In the genomic region with DNA sequence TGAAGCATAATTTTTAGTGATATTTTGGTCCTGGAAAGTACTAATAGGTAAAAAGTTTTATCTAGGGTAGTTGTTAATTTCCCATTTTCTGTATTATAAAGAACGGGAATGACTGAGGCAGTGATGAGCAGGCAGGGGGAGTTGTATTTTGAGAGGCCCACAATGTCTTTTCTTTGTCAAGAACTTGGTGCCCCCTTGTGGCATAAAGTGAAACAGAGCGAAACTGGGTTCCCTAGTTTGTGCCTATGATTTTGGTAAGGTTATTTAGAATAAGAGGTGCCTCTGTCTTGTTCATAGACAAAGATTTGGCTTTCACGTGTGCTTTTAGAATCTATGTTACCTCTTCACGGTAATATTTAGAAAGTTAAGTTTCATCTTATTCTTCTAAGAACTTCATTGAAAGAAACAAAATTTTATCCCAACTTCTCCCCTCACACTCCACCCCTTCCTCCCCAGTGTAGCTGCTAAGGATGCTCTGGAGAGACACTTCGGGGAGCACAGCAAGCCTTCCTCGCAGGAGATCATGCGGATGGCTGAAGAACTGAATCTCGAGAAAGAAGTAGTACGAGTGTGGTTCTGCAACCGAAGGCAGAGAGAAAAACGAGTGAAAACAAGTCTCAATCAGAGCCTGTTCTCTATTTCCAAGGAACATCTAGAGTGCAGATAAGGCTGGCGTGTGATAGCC, we compare ENCODE assay signal across 8 mouse cellular contexts. TPM values are rescaled to one million over a fixed set of nuclear protein-coding genes. Genes with fewer than 3 reads are reported as not detected.
DNase-seq lines count a peak whose midpoint lies in the region; ATAC-seq and TF ChIP-seq lines count a peak whose summit lies in the region.

No protein-coding gene starts in this region.

- no peak for TF ChIP-seq EP300 in heart, adult 2 months (IDR thresholded peaks at IDR 0.05; ENCODE audit: insufficient read depth, low read depth, low read length)

- TF ChIP-seq CTCF in heart, adult 2 months (IDR thresholded peaks at IDR 0.05): peak; percentile 70

- TF ChIP-seq POLR2A in heart, adult 2 months (IDR thresholded peaks at IDR 0.05; ENCODE audit: insufficient read depth, low read depth, low read length): no peak

- H3K36me3 ChIP-seq in heart, adult 2 months (ENCODE audit: control insufficient read depth, insufficient read depth, low read length): no peaks in the 10 kb centered on the region

- intact Hi-C loops in heart, adult 2 months (cut with DNase I): no loop called here

- no peak overlapping the region for H3K27ac ChIP-seq in heart, adult 2 months

- H3K9ac ChIP-seq in heart, adult 2 months (ENCODE audit: low read depth, low read length): no peak overlapping the region

- ATAC-seq in monocyte, adult 5-6 weeks (replicated peaks; ENCODE audit: insufficient number of reproducible peaks, low FRiP score, low TSS enrichment, poor library complexity, severe bottlenecking): peak; percentile 56; the same call in 1 of the 2 replicates

- no peaks in the 10 kb centered on the region for H3K4me1 ChIP-seq in heart, adult 2 months (ENCODE audit: control insufficient read depth, insufficient read depth, low read length)

- H3K4me3 ChIP-seq in heart, adult 2 months: no peak overlapping the region

- WGBS in heart, adult 2 months: 25% methylated on average over 12 of the region's 12 CpGs

- H3K27me3 ChIP-seq in heart, adult 2 months (ENCODE audit: control insufficient read depth, insufficient read depth, low read length): no peaks in the 10 kb centered on the region

- no peak for DNase-seq in heart, adult 2 months
- no peak for DNase-seq in heart, adult 9 months (ENCODE audit: low spot score in 2 of 2)
- DNase-seq in B cell, adult 2 months: peak; percentile 40 to 49
- DNase-seq in adipocyte (ENCODE audit: low spot score): peak; percentile 68
- peak; percentile 29 to 40 for DNase-seq in frontal cortex, postnatal 10 days (ENCODE audit: low spot score in 2 of 2)
- DNase-seq in layer of hippocampus, adult 9-11 months: peak; percentile 41
- no peak for DNase-seq in yolk sac, embryonic 10.5 days (ENCODE audit: low spot score)

- H3K79me2 ChIP-seq in heart, adult 2 months (replicated peaks; ENCODE audit: control insufficient read depth, insufficient read depth, low read length): no peaks in the 10 kb centered on the region

RNA-seq across cellular contexts. Expression of gene Pou1f1, which starts 13.1 kb away (rescaled TPM):
- total RNA-seq in heart, adult 2 months (2021): not detected
- not detected in 2 replicates for polyA plus RNA-seq in heart, adult 2 months (2012; rRNA removed)
- 0.29 TPM in 1 of 3 replicates, not detected in the others for total RNA-seq in monocyte, adult 5-6 weeks (2017)

RNA-seq across cellular contexts. Expression of gene Chmp2b, which starts 29.1 kb away (rescaled TPM):
- total RNA-seq in heart, adult 2 months (2021): 10 to 100 TPM; 41.5 to 47.6 TPM
- polyA plus RNA-seq in heart, adult 2 months (2012; rRNA removed): 10.6 and 17.7 TPM in 2 replicates
- total RNA-seq in monocyte, adult 5-6 weeks (2017): 84.8 to 149 TPM (median 129 TPM) in 3 replicates

Comparison
In these comparisons a context has a peak if more than half of its experiments do, and no peak if none do; other contexts are left out.
1. DNase-seq: peak in B cell, adult 2 months (2 of 2), adipocyte (single experiment), frontal cortex, postnatal 10 days (2 of 2) and layer of hippocampus, adult 9-11 months (single experiment); none in heart, adult 2 months (0 of 2), heart, adult 9 months (0 of 2) and yolk sac, embryonic 10.5 days (single experiment).